Mouse (Mus musculus) gastrocnemius, postnatal 25 days (tissue): ENCODE measurements at regions not wholly inside any gene's neighbourhood (a gene's known extent, or its start where the extent isn't known, plus 50 kb on each side); places are given as distances from the start of the nearest gene placed in this dataset.
"Not testable (repeated sequence)": the region's sequence is repeated elsewhere in the genome, so short reads cannot be mapped to it uniquely, and the experiment has no call there.

Experiments used
- DNase-seq: peaks from one replicate; pipeline ENCODE4 v3.0.0; 2022

- DNase-seq, result no peak
Observed at GRCm38 (mm10) chr14:60525979-60526378, 107.8 kb upstream of the Spata13 start.

- DNase-seq, result no peak
Observed at GRCm38 (mm10) chr14:60526832-60527231, 107.0 kb upstream of the Spata13 start.

GRCm38 (mm10) chr14:60527951-60528350 lies 105.8 kb upstream of the Spata13 start:
- no peak for DNase-seq

DNA sequence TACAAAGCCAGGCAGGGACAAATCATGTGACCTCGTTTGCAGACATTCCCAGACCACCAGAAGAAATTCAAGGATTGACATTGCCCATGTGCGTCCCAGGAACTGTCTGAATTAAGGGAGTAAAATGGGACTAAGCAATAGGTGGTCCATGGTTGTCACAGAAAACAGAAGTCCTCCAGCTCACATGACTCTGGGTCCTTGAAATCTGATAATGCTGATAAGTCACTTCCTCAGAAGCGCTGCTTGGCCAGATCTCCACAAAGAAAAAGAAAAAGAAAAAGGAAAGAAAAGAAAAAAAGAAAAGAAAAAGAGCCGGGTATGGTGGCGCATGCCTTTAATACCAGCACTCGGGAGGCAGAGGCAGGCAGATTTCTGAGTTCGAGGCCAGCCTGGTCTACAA lies 105.3 kb upstream of the Spata13 start:
- no peak for DNase-seq

DNA sequence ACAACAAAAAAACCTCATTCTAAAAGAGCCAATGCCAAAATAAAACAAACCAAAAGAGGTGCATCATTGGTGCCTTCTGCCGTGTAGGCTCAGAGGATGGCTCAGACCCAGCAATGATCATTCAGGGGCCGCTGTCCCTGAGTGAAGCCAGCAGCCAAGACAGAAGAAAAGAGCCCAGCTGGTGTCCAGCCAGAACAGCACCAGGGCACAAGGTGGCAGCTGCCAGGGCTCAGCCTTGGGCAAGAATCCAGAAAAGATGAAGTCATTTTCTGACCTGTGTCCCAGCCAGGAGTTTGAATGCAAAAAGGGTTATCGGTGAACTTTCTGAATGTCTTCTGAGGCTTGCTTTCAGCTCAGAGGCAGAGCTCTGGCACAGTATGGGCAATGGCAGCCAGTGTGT lies 104.8 kb upstream of the Spata13 start:
- DNase-seq, result peak; percentile 50

- DNase-seq, result no peak
Observed at GRCm38 (mm10) chr14:60529646-60530347, 104.0 kb upstream of the Spata13 start.

DNA sequence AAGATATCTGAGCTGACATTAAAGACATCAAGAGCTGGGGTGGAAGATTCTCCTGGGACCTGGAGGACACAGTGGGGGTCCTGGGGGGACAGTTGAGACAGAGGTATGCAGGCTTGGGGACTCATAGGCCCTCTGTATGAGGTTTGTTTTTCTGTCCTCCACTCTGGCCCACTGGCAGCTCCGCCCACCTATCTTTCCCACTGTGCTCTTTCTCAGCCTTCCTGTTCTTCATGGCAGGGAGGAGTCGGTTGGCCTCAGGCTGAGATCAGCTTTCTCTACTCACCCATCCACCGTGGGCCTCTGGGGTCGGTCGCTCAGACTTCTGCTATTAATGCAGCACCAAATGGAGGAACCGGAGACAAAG lies 103.5 kb upstream of the Spata13 start:
- no peak for DNase-seq

GRCm38 (mm10) chr14:60530973-60531372 lies 102.8 kb upstream of the Spata13 start:
- DNase-seq, result no peak

GRCm38 (mm10) chr14:60531766-60532165 lies 102.0 kb upstream of the Spata13 start:
- no peak for DNase-seq

GRCm38 (mm10) chr14:60533452-60534224 lies 100.2 kb upstream of the Spata13 start:
- DNase-seq, result peak; percentile 51

DNA sequence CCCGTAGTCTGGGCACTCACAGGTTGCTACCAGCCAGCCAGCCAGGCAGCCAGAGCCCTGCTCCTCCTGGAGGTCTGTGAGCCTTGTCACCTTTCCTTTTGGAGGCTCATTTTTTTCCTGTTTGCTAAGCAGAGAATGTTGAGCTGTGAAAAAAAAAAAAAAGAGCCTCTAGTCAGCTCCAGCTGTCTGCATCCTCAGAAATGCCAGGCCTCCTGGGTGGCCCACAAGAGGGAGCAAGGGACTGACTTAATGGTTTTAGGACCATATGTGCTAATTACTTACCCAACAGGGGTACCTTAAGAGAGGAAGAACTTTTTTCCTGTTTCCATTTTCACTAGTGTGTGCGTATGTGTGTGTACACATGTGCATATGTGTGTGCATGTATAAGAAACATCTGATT lies 94.8 kb upstream of the Spata13 start:
- no peak for DNase-seq

DNA sequence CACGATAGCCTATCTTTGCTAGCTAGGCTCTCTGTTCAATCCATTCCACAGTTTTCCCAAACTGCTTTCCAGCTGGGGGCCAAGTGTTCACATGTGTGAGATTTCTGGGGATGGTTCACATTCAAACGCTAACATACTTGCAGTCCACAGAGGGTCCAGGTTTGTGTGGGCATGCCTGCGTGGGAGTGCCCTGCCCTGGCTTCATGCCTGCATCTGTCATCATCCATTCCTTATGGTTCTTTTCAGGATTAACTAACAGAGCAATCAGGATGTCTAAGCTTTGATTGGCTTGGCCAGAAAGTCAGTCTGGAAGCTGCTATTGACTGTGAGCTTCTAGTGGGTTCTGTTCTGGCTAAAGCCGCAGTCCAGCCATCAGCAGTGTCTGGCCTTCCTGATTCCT lies 93.7 kb upstream of the Spata13 start:
- no peak for DNase-seq

DNA sequence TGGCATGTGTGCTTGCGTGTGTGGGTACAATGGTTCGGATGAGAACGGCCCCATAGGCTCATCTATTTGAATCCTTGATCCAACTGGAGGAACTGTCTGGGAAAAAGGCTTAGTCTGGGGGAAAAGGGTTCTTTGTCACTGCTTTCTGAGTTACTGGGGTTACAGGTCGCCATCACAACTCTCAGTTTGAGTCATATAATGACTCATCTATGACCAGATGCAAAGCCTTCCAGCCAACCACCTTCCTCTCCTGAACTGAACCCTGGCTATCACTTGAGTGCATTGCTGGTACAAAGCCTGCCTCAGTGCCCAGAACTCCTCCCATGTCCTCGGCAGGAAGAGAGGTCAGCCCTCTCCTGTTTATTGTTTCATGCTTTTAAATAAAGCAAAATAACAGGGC lies 92.2 kb upstream of the Spata13 start:
- DNase-seq, result no peak

- DNase-seq, result no peak
Observed at GRCm38 (mm10) chr14:60544767-60545166, 89.0 kb upstream of the Spata13 start.

- DNase-seq, result no peak
Observed at GRCm38 (mm10) chr14:60554222-60554740, 79.5 kb upstream of the Spata13 start.

DNA sequence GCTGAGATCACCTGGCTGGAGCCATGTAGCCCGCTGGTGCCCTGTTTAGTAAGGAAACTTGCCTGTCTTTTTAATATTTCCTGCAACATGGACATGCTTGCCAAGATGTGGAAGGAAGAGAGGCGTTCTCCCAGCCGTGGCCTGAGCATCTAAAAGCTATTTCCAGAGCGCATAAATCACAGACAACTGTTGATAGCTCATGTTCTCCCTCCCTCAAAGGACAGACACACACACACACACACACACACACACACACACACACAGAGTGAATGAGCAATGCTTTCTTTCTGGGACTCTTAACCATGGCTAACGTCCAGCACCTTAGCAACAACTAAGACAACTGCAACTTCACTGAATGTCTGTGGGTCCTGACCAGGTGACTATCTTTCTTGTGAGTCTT lies 77.3 kb upstream of the Spata13 start:
- DNase-seq, result peak; percentile 31

DNA sequence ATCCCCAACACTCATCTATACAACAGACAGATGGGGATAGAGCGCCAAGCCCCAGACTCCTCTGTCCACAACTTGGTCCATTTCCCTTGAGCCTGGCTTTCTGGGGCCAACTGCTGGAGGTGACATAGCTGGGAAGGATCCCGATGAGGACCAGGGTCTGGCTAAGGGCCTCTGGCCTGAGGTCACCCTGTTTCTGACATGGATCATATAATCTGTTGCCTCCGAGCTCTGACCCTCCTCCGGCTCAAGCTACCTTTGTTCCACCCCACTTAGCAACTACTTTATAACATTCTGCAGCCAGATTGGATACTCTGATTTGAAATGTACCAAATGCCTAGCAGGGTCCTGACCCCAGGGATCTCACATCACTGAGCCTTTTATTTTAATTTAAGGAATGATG lies 76.8 kb upstream of the Spata13 start:
- DNase-seq, result no peak

- no peak for DNase-seq
Observed at GRCm38 (mm10) chr14:60559376-60559775, 74.4 kb upstream of the Spata13 start.

- no peak for DNase-seq
Observed at GRCm38 (mm10) chr14:60559826-60560529, 73.8 kb upstream of the Spata13 start.

DNA sequence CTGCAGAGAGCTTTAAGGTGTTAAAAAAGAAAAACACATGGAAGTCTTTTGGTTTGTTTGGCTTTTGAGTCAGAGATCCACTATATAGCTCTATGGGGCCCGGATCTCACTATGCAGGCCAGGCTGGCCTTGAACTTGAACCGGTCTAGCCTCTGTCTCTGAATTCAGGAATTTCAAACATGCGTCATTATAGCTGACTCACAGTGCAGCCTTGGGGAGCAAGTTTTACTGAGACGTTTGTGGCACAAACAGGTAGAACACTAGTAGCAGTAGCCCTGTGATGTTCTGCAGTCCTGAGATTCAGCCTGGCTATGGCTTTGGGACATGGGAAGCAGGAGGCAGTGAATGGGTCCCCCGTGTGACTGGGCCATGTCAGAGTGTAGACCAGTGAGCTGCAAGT lies 57.5 kb upstream of the Spata13 start:
- DNase-seq, result no peak

DNA sequence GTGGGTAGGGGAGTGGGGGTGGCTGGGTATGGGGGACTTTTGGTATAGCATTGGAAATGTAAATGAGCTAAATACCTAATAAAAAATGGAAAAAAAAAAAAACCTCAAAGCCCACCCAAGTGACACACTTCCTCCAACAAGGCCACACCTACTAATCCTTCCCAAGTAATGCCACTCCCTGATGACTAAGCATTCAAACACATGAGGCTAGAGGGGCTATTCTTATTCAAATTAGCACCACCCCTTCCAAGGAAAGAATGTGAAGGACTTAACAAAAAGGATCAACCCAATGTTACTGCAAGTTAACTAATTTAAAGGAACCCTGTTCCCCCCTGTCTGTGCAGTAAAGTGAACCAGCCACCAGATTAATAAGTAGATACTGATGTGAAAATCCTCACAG lies 53.7 kb upstream of the Spata13 start:
- DNase-seq, result not testable (repeated sequence)
